Mouse (Mus musculus): ENCODE results near the gene Stim2. TPM values are rescaled to one million over a fixed set of nuclear protein-coding genes. Genes with fewer than 3 reads are reported as not detected.

The Stim2 gene
- 10 to 100 TPM; 24.8 to 27.2 TPM for total RNA-seq (2021)

GRCm38 (mm10) chr5:53998146-53998742 is at the start of gene Stim2:
Gene Stim2, plus strand, starts transcription at chr5:53998499.
- DNase-seq, result peak; percentile 96 to 97
- intact Hi-C loops (cut with DNase I), result loop anchor here (2.0 to 5.0 kb wide), 4 partner anchors 47 to 126 kb away; no protein-coding TSS in a partner anchor

- intact Hi-C loops (cut with DNase I), result loop anchor here (1.0 to 2.0 kb wide), 2 partner anchors 14 to 76 kb away; no protein-coding TSS in a partner anchor
- peak; percentile 73 to 77 for DNase-seq
These were observed 49.6 kb upstream of the Stim2 start for GRCm38 (mm10) chr5:53948606-53949266.

DNA sequence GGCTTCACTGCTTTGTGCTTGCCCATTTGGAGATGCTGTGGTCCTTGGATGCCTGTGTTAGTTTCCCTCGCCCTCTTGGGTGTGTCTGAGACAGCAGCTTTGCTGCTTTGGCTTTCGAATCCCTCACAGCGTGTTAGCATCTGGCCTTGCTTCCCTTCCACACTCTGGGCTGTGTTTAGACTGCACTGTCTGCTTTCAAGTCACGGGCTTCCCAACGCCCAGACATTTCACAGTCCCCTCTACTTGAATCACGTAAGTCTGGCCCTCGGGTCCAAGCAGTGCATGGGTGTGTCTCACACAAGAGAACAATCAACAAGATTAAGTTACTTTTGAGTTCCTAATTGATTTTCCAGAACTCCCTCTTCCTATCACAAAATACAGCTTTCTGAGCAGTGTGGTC is 48.1 kb upstream of the Stim2 start:
- intact Hi-C loops (cut with DNase I), result loop anchor here (2.0 kb wide), 1 partner anchor 49 kb away; the partner anchor contains the start of gene Stim2
- DNase-seq, result peak in 1 of 2 experiments; percentile 62

DNA sequence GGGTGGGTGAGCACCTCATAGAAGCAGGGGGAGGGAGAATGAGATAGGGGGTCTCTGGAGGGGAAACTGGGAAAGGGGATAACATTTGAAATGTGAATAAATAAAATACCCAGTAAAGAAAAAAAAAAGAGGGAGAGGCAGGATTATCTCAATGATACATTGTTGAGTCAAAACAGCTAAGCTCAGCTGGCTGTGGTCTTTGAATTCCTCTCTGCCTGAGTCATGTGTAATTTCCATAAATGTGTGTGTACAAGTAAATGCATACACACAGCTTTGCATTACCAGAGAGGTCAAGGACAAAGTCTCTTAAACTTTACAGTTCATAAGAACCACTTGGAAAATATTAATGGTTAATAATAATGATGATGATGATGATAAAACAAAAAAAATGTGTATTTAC is 45.1 kb upstream of the Stim2 start:
- no peak for DNase-seq
- intact Hi-C loops (cut with DNase I), result no loop called here

DNA sequence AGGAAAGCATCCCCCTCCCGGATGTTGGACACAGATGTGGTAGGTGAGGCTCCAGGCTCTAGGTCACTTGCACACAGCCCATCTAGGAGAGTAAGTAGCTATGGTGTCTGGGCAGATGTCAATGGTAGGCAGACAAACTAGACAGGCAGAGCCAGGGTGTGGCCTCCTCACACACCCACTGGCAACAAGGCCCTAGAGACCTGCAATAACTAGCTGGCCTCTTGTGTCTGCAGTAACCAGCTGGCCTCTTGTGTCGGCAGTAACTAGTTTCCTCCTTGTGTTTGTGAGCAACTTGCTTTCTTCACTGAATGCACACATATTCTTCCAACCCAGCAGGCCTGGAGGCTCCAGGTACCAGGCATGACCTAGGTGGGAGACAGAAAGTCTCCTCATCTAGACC is 44.5 kb upstream of the Stim2 start:
- DNase-seq, result no peak
- intact Hi-C loops (cut with DNase I), result no loop called here

DNA sequence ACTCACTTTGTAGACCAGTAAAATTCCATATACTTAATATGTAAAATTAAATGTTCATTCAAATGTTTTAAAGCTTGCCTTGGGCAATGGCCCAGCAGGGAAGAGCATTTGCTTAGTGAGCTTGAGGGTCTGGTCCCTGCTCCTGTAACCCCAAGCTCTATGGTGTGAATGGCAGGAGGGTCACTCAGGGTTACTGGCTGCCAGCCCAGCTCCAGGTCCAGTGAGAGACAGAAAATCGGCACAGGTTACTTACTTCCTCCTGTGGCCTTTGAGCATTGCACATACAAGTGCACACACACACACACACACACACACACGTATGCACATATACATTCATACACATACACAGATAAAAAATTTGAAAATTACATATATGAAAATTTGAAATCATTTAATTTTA is 42.3 kb upstream of the Stim2 start:
- intact Hi-C loops (cut with DNase I), result no loop called here
- no peak for DNase-seq

- intact Hi-C loops (cut with DNase I), result no loop called here
- DNase-seq, result no peak
These were observed 41.6 kb upstream of the Stim2 start for GRCm38 (mm10) chr5:53956396-53957314.

GRCm38 (mm10) chr5:53957348-53957747 is 41.0 kb upstream of the Stim2 start:
- intact Hi-C loops (cut with DNase I), result no loop called here
- no peak for DNase-seq

- intact Hi-C loops (cut with DNase I), result no loop called here
- no peak for DNase-seq
These were observed 37.1 kb upstream of the Stim2 start for GRCm38 (mm10) chr5:53961229-53961628.

DNA sequence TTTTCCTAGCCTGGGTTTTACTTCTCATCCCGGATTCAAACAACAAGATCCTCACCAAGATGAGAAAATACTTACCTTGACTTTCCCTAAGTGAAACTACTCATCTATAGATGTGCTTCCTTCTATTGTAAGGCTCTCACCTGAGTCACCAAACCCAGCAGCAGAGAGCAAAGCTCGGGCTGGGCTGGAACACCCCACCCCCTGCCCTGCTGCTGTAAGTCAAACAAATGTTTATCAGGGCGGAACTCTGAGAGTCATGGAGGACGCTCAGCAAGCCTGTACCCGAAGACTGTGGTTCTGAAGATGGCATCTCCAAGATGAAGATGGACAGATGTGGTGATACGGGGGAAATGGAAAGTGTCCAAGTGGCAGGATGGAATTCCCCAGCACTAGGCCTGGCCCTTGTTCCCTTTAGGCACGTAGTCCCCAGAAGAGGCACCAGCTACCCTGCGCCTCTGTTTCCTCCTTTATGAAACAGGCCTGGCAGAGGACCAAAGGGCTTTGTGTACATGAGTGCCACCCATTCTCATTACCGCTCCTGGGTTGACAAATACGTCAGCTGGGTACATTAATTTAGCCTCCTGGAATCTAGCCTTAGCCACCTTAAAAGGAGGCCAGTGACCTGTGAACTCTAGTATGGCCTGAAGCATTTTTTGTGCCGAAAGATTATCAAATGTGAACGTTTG is 36.3 kb upstream of the Stim2 start:
- DNase-seq, result no peak

GRCm38 (mm10) chr5:53965656-53966055 is 32.6 kb upstream of the Stim2 start:
- no peak for DNase-seq
- intact Hi-C loops (cut with DNase I), result no loop called here

More for the DNA sequence above, 36.3 kb upstream of the Stim2 start:
- intact Hi-C loops (cut with DNase I), result no loop called here

- no peak for DNase-seq
- intact Hi-C loops (cut with DNase I), result no loop called here
These were observed 30.7 kb upstream of the Stim2 start for GRCm38 (mm10) chr5:53967560-53967959.

DNA sequence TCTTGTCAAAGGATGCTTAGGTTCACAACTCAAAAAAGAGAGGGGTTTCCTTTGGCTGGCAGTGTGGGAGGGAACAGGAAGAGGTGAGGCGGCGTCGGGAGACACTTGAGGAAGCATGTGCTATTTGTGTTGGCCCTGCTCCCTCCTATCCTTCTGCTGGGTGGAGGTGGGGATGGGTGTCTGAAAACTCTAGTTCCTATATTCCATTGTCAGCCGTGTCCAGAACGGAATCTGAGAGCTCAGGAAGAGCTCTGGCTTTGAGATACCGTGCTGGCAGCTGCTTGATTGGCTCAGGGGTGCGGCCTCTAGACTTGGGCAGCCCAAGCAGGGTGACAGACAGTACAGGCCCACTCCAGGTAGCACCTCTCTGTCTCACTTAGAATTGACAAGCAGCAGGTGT is 28.1 kb upstream of the Stim2 start:
- peak; percentile 49 to 65 for DNase-seq
- intact Hi-C loops (cut with DNase I), result no loop called here

DNA sequence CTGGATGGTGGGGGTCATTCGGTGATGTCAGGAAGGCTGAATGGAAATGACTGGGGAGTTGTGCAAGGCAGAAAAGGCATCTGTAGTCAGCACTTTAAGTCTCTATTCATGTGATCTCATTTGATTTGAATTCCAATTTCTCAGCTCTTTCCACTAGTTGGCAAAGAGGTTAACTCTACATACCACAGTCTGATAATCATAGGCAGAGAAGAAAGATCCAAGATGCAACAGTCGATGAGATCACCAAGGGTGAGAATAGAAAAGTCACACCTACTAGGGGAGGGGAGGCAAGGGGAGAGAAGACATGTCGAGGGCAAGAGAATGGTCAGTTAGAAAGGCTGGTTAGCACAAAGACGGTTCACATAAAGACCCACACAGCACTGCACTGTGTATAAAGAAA is 27.1 kb upstream of the Stim2 start:
- DNase-seq, result no peak
- intact Hi-C loops (cut with DNase I), result no loop called here

GRCm38 (mm10) chr5:53972905-53973304 is 25.4 kb upstream of the Stim2 start:
- DNase-seq, result no peak
- intact Hi-C loops (cut with DNase I), result no loop called here

DNA sequence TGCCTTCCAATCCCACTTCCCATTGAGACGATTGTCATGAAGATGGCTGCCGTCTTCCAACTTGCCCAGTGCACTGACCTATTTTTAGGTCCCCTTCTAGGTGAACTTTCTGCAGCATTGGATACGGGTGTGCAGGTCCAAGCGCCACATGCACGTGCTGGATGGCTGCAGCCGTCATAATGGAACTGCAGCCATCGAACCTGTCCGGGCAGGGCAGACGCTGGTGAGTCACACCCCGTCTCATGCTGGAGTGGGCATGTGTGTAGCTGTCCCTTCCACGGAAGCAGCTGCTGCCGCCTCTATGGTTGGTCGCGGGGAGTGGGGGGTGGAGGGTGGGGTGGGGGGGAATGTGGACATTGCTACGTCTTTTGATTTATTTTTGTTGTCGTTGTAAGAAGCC is 21.8 kb upstream of the Stim2 start:
- intact Hi-C loops (cut with DNase I), result no loop called here
- DNase-seq, result no peak

- DNase-seq, result no peak
- intact Hi-C loops (cut with DNase I), result no loop called here
These were observed 21.2 kb upstream of the Stim2 start for GRCm38 (mm10) chr5:53977060-53977459.

DNA sequence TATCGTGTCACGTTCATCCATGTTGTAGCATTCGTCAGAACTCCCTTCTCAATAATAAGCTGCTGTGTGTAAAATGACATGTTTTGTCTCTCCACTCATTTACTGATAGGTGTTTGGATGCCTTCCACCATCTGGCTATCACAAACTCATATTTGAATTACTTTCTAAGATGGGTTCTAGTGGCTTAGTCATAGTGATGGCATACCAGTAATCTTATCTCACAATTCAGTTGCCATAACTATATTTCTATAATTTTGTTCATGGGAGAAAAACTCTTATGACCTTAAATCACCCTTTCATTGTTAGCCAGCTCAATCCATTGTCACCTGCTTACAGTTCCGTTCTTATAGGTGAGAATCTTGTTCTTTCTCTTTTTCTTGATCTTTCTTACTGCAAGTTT is 14.9 kb upstream of the Stim2 start:
- DNase-seq, result no peak
- intact Hi-C loops (cut with DNase I), result no loop called here

DNA sequence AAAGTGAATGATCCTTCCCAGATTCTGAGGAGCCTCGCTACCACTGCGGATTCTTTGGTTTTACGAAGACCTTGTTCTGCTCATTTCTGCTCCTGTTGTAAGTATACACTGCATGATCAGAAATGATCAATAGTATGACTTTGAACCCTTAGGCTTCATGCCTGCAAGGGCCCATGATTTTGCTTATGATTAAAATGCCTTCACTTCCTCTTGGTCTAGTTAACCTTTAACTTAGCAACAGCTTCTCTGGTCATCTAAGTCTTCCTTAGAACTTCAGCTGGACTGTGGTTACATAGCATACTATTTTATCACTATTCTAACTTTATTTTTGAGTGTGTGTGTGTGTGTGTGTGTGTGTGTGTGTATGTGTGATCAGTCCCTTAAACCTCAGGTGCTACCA is 12.7 kb upstream of the Stim2 start:
- intact Hi-C loops (cut with DNase I), result no loop called here
- DNase-seq, result no peak

DNA sequence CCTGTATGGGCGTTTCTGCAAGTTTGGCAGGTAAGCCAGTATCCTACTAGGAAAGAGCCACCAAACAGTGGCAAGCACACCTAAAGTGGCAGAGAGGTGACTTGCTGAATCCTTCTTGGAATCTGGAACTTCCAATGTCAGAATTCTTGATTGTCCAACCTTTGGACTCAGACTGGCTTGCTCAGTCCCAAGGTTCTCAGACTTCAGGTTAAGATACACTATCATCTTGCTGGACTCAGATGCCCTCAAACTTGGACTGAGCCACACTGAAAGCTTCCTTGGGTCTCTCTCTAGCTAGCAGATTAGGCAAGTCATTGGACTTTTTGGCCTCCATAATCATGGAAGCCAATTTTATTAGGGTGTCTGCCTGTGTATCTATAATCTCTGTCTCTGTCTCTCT is 10.8 kb upstream of the Stim2 start:
- no peak for DNase-seq
- intact Hi-C loops (cut with DNase I), result no loop called here

DNA sequence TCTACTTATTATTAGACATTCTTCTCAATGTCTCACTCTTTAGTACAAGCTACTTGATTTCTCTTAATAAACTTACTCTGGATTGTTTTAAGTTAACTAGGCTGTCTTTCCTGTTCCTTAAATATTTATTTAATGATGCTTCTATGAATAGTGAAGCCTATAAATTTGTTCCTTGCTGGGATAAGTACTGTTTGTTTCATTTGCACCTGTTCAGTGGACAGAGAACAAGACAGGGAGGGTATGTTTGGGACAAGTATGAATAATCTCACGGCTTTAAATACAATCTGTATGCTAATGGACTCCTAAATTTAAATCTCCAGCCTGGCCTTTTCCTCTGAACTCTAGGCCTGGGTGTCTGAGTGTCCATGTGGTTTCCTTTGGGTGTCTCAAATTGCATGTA is 10.2 kb upstream of the Stim2 start:
- intact Hi-C loops (cut with DNase I), result no loop called here
- DNase-seq, result no peak
